Mouse (Mus musculus) CH12.LX (cell line): ENCODE data around the gene Hirip3. TPM values are rescaled to one million over a fixed set of nuclear protein-coding genes. Genes with fewer than 3 reads are reported as not detected.

Source experiments
- DNase-seq: peaks from one replicate; pipeline ENCODE4 v3.0.0-alpha.2; 2013; ENCODE audit errors: extremely low read depth
- H3K27ac ChIP-seq: 2 replicates; pipeline ENCODE4 v1.5.1; 2012; ENCODE audit warnings: low read depth, mild to moderate bottlenecking, control low read depth, moderate library complexity; ENCODE audit not compliant: insufficient read depth
- H3K27me3 ChIP-seq: replicated peaks from 2 replicates; pipeline ENCODE3; 2012; ENCODE audit warnings: inconsistent platforms
- H3K36me3 ChIP-seq, 2 experiments: replicated peaks in 1 of 2; 2 replicates each; pipeline versions ENCODE3 to v1.6.1; 2012; ENCODE audit warnings: inconsistent platforms in 1 of 2, low read length in 1 of 2, mild to moderate bottlenecking in 1 of 2, mixed read lengths in 1 of 2, moderate library complexity in 1 of 2; ENCODE audit not compliant: control insufficient read depth in 1 of 2, insufficient read depth in 1 of 2
- H3K4me1 ChIP-seq, 2 experiments: 2 replicates each; pipeline ENCODE4 v1.6.1; 2012; ENCODE audit warnings: inconsistent platforms in 1 of 2, moderate library complexity in 1 of 2; ENCODE audit not compliant: insufficient read depth in 2 of 2, control insufficient read depth in 1 of 2
- H3K4me2 ChIP-seq: 2 replicates; pipeline ENCODE4 v1.6.1; 2012; ENCODE audit warnings: low read depth, mild to moderate bottlenecking, control low read depth; ENCODE audit not compliant: poor library complexity, insufficient read depth, severe bottlenecking
- H3K4me3 ChIP-seq, 3 experiments: fragments of 150-350 bp in 1 of 3; sonication (generic) in 1 of 3; replicated peaks in 1 of 3; 2 replicates each; pipeline versions ENCODE3 to v1.5.1; 2011 to 2012; ENCODE audit warnings: low read depth in 2 of 3, low read length in 2 of 3, mild to moderate bottlenecking in 2 of 3, moderate library complexity in 2 of 3, control low read depth in 1 of 3, improper control_type of control experiment in 1 of 3, inconsistent platforms in 1 of 3, mixed read lengths in 1 of 3; ENCODE audit not compliant: poor library complexity in 1 of 3
- H3K79me2 ChIP-seq: replicated peaks from 2 replicates; pipeline ENCODE4 v1.6.1; 2012; ENCODE audit warnings: mild to moderate bottlenecking, moderate library complexity; ENCODE audit not compliant: control insufficient read depth, poor library complexity, insufficient read depth, severe bottlenecking; ENCODE audit errors: extremely low read depth
- H3K9ac ChIP-seq: 2 replicates; pipeline ENCODE4 v1.6.1; 2012; ENCODE audit warnings: low read depth, mild to moderate bottlenecking, control low read depth, moderate library complexity; ENCODE audit not compliant: insufficient read depth
- H3K9me3 ChIP-seq: replicated peaks from 2 replicates; pipeline ENCODE3; 2012; ENCODE audit warnings: low read length, inconsistent platforms, mixed read lengths
- BHLHE40 ChIP-seq: IDR thresholded peaks from 2 replicates; pipeline ENCODE4 v1.6.1; 2011; ENCODE audit warnings: mild to moderate bottlenecking, low read depth, low read length, improper control_type of control experiment
- E2F4 ChIP-seq: IDR thresholded peaks from 2 replicates; pipeline ENCODE4 v1.6.1; 2011; ENCODE audit warnings: low read depth, low read length, improper control_type of control experiment; ENCODE audit not compliant: insufficient replicate concordance
- GABPA ChIP-seq: IDR thresholded peaks from 2 replicates; pipeline ENCODE4 v1.6.1; 2012; ENCODE audit warnings: low read depth, low read length, improper control_type of control experiment, inconsistent platforms; ENCODE audit not compliant: insufficient replicate concordance
- IRF4 ChIP-seq: IDR thresholded peaks from 2 replicates; pipeline ENCODE4 v1.6.1; 2014; ENCODE audit warnings: low read depth, mild to moderate bottlenecking, inconsistent platforms, low read length, improper control_type of control experiment
- JUN ChIP-seq: IDR thresholded peaks from 2 replicates; pipeline ENCODE4 v1.6.1; 2011; ENCODE audit warnings: low read depth, mild to moderate bottlenecking, low read length, improper control_type of control experiment, moderate library complexity; ENCODE audit not compliant: insufficient read depth
- JUND ChIP-seq: conservative IDR thresholded peaks from 2 replicates; pipeline ENCODE4 v1.6.1; 2011; ENCODE audit warnings: low read depth, low read length, improper control_type of control experiment
- KAT2A ChIP-seq: IDR thresholded peaks from 2 replicates; pipeline ENCODE4 v1.6.1; 2012; ENCODE audit warnings: low read length, improper control_type of control experiment, inconsistent platforms; ENCODE audit not compliant: insufficient replicate concordance
- MAX ChIP-seq: IDR thresholded peaks from 2 replicates; pipeline ENCODE4 v1.6.1; 2011; ENCODE audit warnings: low read length, improper control_type of control experiment
- MEF2A ChIP-seq: IDR thresholded peaks from 2 replicates; pipeline ENCODE4 v1.6.1; 2014; ENCODE audit warnings: low read depth, mild to moderate bottlenecking, inconsistent platforms, low read length, improper control_type of control experiment, borderline replicate concordance
- MXI1 ChIP-seq: IDR thresholded peaks from 2 replicates; pipeline ENCODE4 v1.6.1; 2011; ENCODE audit warnings: mild to moderate bottlenecking, low read depth, low read length, improper control_type of control experiment
- MYC ChIP-seq: IDR thresholded peaks from 2 replicates; pipeline ENCODE4 v1.6.1; 2011; ENCODE audit warnings: low read depth, mild to moderate bottlenecking, improper control_type of control experiment, low read length
- NELFE ChIP-seq: IDR thresholded peaks from 2 replicates; pipeline ENCODE4 v1.6.1; 2011; ENCODE audit warnings: low read depth, low read length, improper control_type of control experiment
- NRF1 ChIP-seq: IDR thresholded peaks from 2 replicates; pipeline ENCODE4 v1.6.1; 2014; ENCODE audit warnings: low read depth, mild to moderate bottlenecking, inconsistent platforms, low read length, improper control_type of control experiment, moderate library complexity
- POLR2A ChIP-seq: IDR thresholded peaks from 2 replicates; pipeline ENCODE4 v1.6.1; 2011; ENCODE audit warnings: low read depth, mild to moderate bottlenecking, improper control_type of control experiment, low read length
- RCOR1 ChIP-seq: conservative IDR thresholded peaks from 2 replicates; pipeline ENCODE4 v1.6.1; 2012; ENCODE audit warnings: low read depth, mild to moderate bottlenecking, inconsistent platforms, low read length, improper control_type of control experiment
- SIN3A ChIP-seq: IDR thresholded peaks from 2 replicates; pipeline ENCODE4 v1.6.1; 2012; ENCODE audit warnings: low read length, improper control_type of control experiment, inconsistent platforms
- TBP ChIP-seq: conservative IDR thresholded peaks from 2 replicates; pipeline ENCODE4 v1.6.1; 2011; ENCODE audit warnings: low read depth, low read length, improper control_type of control experiment
- TCF12 ChIP-seq: IDR thresholded peaks from 2 replicates; pipeline ENCODE4 v1.6.1; 2014; ENCODE audit warnings: low read depth, mild to moderate bottlenecking, inconsistent platforms, low read length, improper control_type of control experiment
- UBTF ChIP-seq: IDR thresholded peaks from 2 replicates; pipeline ENCODE4 v1.6.1; 2012; ENCODE audit warnings: low read depth, mild to moderate bottlenecking, inconsistent platforms, low read length, improper control_type of control experiment, moderate library complexity
- USF1 ChIP-seq: IDR thresholded peaks from 2 replicates; pipeline ENCODE4 v1.6.1; 2014; ENCODE audit warnings: low read depth, mild to moderate bottlenecking, inconsistent platforms, low read length, improper control_type of control experiment
- USF2 ChIP-seq: conservative IDR thresholded peaks from 2 replicates; pipeline ENCODE4 v1.6.1; 2011; ENCODE audit warnings: low read depth, low read length, improper control_type of control experiment
- ZNF384 ChIP-seq: IDR thresholded peaks from 2 replicates; pipeline ENCODE4 v1.6.1; 2012; ENCODE audit warnings: low read depth, low read length, improper control_type of control experiment, inconsistent platforms
- dilution Hi-C: fragments of 300-500 bp; cut with MboI; formaldehyde crosslinking; loops from 2 replicates; pipeline ENCODE4 v1.14.3; 2020; ENCODE audit warnings: low sequenced_read_pairs; ENCODE audit not compliant: extremely low pct_unique_long_range_greater_than_20kb, extremely low pct_ligation_motif_present
- in situ Hi-C: fragments of 300-500 bp; cut with MboI; formaldehyde crosslinking; loops from 3 replicates; pipeline ENCODE4 v1.14.3; 2019; ENCODE audit warnings: low sequenced_read_pairs, low pct_ligation_motif_present, low pct_unique_long_range_greater_than_20kb, mixed read lengths
- polyA plus RNA-seq: library from polyadenylated mRNA; unstranded; fragments of >175 nt; gene quantifications from 2 replicates; pipeline ENCODE4 v1.2.1, GENCODE M21; 2012; ENCODE audit warnings: low read depth; ENCODE audit not compliant: insufficient read length
- total RNA-seq, 2 experiments: library from RNA; depleted of rRNA; stranded (reverse); fragments of 300-350 nt in 1 of 2; fragments of >200 nt in 1 of 2; gene quantifications; 2 replicates each; pipeline ENCODE4 v1.2.3; 2012 to 2014

Hirip3 gene
- total and polyA plus RNA-seq, 3 experiments: 44.7 to 190 (median 70.9) TPM

DNA sequence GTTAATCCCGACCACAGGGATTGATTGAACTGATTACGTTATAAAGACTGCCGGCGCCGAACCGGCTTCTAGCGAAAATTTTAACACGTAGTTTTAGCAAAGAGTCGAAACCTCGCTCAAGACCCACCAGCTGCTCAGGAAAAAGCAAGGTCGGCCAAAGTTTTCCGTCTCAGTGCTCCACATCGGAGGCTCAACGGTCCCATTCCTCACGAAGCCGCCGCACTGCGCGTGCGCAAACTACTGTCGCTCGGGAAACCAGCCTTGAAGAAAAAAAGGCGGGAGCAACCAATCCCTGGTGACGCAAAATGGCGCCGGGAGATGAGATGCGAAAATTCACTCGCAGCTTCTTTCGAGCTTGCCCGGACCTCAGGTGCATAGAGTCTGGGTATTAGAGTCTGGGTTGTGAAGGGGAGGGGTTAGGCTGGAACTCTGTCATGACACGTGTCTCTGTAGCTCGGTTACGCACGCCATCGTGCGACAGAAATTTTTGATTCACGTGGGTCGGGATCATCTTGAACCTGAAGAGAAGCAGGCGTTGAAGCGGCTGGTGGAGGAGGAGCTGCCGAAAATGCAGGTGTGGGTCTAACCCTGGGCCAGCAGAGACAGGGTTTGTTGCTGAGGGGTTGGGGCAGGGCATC is 494 bp downstream of the Hirip3 start, which contains the start of gene Ino80e:
TSS of gene Ino80e (minus strand) at position 231 of the 638 bp plus-strand sequence.
- peak within 1 kb of the TSS; percentile 78 for H3K4me2 ChIP-seq
- peak within 1 kb of the TSS; percentile 84 to 87 (median 85) for H3K4me3 ChIP-seq
- no peaks in the 10 kb centered on the region for H3K9me3 ChIP-seq
- peak within 1 kb of the TSS; percentile 39 for H3K27ac ChIP-seq
- peaks cover 32% of the 10 kb centered on the region for H3K79me2 ChIP-seq
- in situ Hi-C loops: no loop called here
- peak; percentile 58; the same call in 1 of the 2 replicates for TF ChIP-seq NELFE
- no peak; the same call in 1 of the 2 replicates for TF ChIP-seq MEF2A
- peak; percentile 96 for TF ChIP-seq MAX
- peak; percentile 78 for TF ChIP-seq ZNF384
- TF ChIP-seq MYC: peak; percentile 99
- TF ChIP-seq POLR2A: peak; percentile 31; the same call in 1 of the 2 replicates
- peak; percentile 92 for TF ChIP-seq E2F4
- no peak; the same call in 1 of the 2 replicates for TF ChIP-seq USF1
- TF ChIP-seq BHLHE40: peak; percentile 72
- TF ChIP-seq MXI1: peak; percentile 98
- peak; percentile 68; the same call in 1 of the 2 replicates for TF ChIP-seq TBP
- peak; percentile 32; the same call in 1 of the 2 replicates for TF ChIP-seq USF2
- TF ChIP-seq JUN: no peak; the same call in 1 of the 2 replicates
- no peak for TF ChIP-seq GABPA
- no peak for TF ChIP-seq RCOR1
- TF ChIP-seq SIN3A: peak; percentile 77
- TF ChIP-seq JUND: no peak
- TF ChIP-seq NRF1: peak; percentile 94
- TF ChIP-seq UBTF: 0 out of 2 replicates have a peak, but pooled peaks have one; percentile 57
- no peak for TF ChIP-seq KAT2A
- TF ChIP-seq TCF12: peak; percentile 75
- TF ChIP-seq IRF4: no peak
- TF ChIP-seq, all 38 proteins: peak for 14
- no peaks in the 10 kb centered on the region for H3K27me3 ChIP-seq
- peak; percentile 97 for DNase-seq
- H3K9ac ChIP-seq: peak within 1 kb of the TSS; percentile 93
- dilution Hi-C loops: no loop called here
- H3K4me1 ChIP-seq: peaks cover 5 to 51% of the 10 kb centered on the region in 2 experiments
- H3K36me3 ChIP-seq: peaks cover 55 to 73% of the 10 kb centered on the region in 2 experiments
